Mouse (Mus musculus) forebrain, embryonic 12.5 days (tissue): ENCODE results near the gene Cenpe. TPM values are rescaled to one million over a fixed set of nuclear protein-coding genes. Genes with fewer than 3 reads are reported as not detected.
"Not testable (repeated sequence)": the region's sequence is repeated elsewhere in the genome, so short reads cannot be mapped to it uniquely, and the experiment has no call there.

ENCODE experiments used
- ATAC-seq: fragments of 200-750 bp; cut with Nextera tagmentation; 2 replicates; pipeline ENCODE4 v1.8.0; 2017; ENCODE audit warnings: moderate TSS enrichment; ENCODE audit not compliant: low FRiP score
- H3K27ac ChIP-seq: fragments of 300-500 bp; sonication (generic); 2 replicates; pipeline ENCODE4 v1.5.1; 2016; ENCODE audit warnings: mild to moderate bottlenecking
- H3K27me3 ChIP-seq: fragments of 300-500 bp; sonication (generic); 2 replicates; pipeline ENCODE4 v1.6.1; 2016; ENCODE audit warnings: mild to moderate bottlenecking
- H3K36me3 ChIP-seq: fragments of 300-500 bp; sonication (generic); replicated peaks from 2 replicates; pipeline ENCODE4 v1.6.1; 2016; ENCODE audit warnings: mild to moderate bottlenecking
- H3K4me1 ChIP-seq: fragments of 300-500 bp; sonication (generic); 2 replicates; pipeline ENCODE4 v1.6.1; 2016
- H3K4me2 ChIP-seq: fragments of 300-500 bp; sonication (generic); 2 replicates; pipeline ENCODE4 v1.6.1; 2016; ENCODE audit warnings: mild to moderate bottlenecking, moderate library complexity
- H3K4me3 ChIP-seq: fragments of 300-500 bp; sonication (generic); replicated peaks from 2 replicates; pipeline ENCODE4 v1.5.1; 2016; ENCODE audit warnings: mild to moderate bottlenecking
- H3K9ac ChIP-seq: fragments of 300-500 bp; sonication (generic); 2 replicates; pipeline ENCODE4 v1.6.1; 2016; ENCODE audit warnings: mild to moderate bottlenecking
- H3K9me3 ChIP-seq: fragments of 300-500 bp; sonication (generic); 2 replicates; pipeline ENCODE4 v1.6.1; 2016
- WGBS: fragments of 180-500 bp; shearing (Covaris S2); methylation state at CpG from one replicate; pipeline ENCODE4 v1.1.7; 2016; 5-methylcytosine and 5-hydroxymethylcytosine counted together
- polyA plus RNA-seq: library from polyadenylated mRNA; unstranded; fragments of >200 nt; fragmentation: Nextera tagmentation; extraction: Ambion mirVana; gene quantifications from 2 replicates; pipeline ENCODE4 v1.2.1, GENCODE M21; 2016

Gene Cenpe
- 43.0 and 45.3 TPM in 2 replicates for polyA plus RNA-seq

DNA sequence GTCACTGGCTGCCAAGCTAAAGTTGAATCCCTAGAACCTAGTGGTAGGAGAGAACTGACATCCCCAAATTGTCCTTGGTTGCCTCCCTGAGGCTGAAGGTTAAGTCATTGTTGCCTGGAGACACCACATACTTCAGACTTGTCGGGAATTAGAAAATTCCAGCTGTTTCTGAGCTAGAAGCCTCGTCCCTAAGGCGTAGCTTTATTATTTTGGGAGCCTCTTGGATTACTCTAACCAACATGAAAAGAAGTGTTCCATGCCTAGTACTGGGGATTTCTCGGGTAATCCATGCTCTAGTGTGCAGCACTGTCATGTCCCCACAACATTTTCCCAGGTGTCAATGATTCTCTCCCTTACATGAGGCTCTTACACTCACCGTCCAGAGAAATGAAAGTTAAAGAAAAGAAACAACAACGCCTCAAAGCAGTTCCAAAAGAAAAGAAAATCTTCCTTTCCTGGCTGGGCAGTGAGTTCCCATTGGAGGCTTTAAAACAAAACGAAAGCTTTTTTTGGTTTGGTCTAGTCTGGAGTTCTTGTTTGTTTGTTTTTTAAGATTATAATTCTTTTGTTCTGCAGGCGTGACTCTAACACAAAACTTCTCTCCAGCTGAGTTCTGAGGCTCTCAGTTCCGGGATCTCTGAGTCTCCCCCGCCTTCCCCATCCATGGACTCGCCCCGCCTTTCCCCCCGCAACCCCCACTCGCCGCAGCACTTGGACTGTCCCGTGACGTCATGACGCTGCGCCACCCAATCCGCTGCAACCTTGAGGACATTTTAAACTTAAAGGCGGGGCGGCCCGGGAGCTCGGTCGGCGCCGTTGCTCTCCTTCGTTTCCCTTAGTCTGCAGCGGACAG lies at the start of gene Cenpe:
TSS of gene Cenpe (plus strand) at position 733 of the 853 bp plus-strand sequence.
- peak; percentile 96 for ATAC-seq
- Histone ChIP-seq H3K27me3 (no peaks in the 10 kb centered on the region), H3K4me3 (peak within 1 kb of the TSS; percentile 91), H3K4me2 (peak within 1 kb of the TSS; percentile 68), H3K36me3 (peaks cover 12% of the 10 kb centered on the region), H3K27ac (0 out of 2 replicates have a peak within 1 kb of the TSS, but pooled peaks have one; percentile 2), H3K4me1 (peaks cover 21% of the 10 kb centered on the region), H3K9ac (peak within 1 kb of the TSS; percentile 77), H3K9me3 (no peaks in the 10 kb centered on the region)
- WGBS = 5% methylated on average over 29 of the region's 29 CpGs

DNA sequence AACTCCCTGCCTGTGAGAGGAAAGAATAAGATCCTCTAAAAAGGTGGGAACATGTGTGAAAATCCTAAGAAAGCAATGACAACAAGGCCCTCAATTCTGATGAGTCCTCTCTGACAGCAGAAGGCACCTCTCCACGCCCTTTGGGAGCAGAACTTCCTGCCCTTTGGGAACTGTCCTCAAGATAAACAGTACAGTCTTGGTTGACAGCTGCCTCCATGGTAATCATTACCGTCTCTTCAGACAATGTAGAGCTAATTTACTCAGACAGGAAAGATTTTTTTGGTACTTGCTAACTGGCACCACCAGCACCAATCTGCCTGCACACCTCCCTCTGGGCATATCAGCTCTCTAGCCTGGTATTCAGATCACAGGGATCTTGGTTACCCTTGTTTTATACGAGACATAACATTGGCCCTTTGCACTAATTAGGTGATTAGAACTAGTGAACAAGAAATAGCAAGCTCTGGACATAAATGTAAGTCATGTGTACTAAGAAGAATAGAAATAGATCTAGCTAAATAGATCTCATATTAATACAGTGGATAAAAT lies 40.4 kb upstream of the Cenpe start:
- WGBS = 54% methylated on average over 3 of the region's 3 CpGs
- Histone ChIP-seq H3K9me3 (no peaks in the 10 kb centered on the region), H3K36me3 (no peaks in the 10 kb centered on the region), H3K9ac (no peak overlapping the region), H3K4me1 (no peaks in the 10 kb centered on the region), H3K27ac (no peak overlapping the region), H3K4me2 (no peak overlapping the region), H3K27me3 (no peaks in the 10 kb centered on the region), H3K4me3 (no peak overlapping the region)
- ATAC-seq = no peak

DNA sequence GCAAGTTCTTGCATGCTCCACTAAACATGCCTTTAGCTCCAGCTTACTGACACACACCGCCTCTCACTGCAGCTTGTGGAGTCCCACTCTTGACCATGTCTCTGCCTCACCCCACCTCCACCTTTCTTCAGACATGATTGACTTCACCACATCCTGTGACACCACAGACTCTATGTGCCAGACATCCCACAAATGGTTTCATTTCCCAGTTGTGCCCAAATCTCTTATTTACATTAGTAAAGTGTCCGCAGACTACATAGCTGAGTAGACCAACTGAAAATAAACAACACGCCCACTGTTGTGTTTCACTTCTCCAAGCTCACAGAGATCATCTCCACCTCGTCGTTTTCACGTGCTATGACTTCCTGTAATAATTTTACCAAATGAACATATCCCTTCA lies 20.5 kb upstream of the Cenpe start:
- no peak overlapping the region for H3K4me3 ChIP-seq
- 91% methylated on average over 6 of the region's 6 CpGs for WGBS
- no peaks in the 10 kb centered on the region for H3K36me3 ChIP-seq
- H3K4me1 ChIP-seq = no peaks in the 10 kb centered on the region
- ATAC-seq = no peak
- H3K27me3 ChIP-seq = no peaks in the 10 kb centered on the region
- no peaks in the 10 kb centered on the region for H3K9me3 ChIP-seq
- H3K4me2 ChIP-seq = no peak overlapping the region
- H3K9ac ChIP-seq = no peak overlapping the region
- H3K27ac ChIP-seq = no peak overlapping the region

GRCm38 (mm10) chr3:135198051-135198450 lies 14.3 kb upstream of the Cenpe start:
- not testable (repeated sequence) for H3K9ac ChIP-seq, H3K4me1 ChIP-seq, H3K27me3 ChIP-seq, H3K9me3 ChIP-seq, H3K36me3 ChIP-seq, H3K4me2 ChIP-seq, H3K4me3 ChIP-seq, ATAC-seq, H3K27ac ChIP-seq
- 70% methylated on average over 2 of the region's 2 CpGs for WGBS

DNA sequence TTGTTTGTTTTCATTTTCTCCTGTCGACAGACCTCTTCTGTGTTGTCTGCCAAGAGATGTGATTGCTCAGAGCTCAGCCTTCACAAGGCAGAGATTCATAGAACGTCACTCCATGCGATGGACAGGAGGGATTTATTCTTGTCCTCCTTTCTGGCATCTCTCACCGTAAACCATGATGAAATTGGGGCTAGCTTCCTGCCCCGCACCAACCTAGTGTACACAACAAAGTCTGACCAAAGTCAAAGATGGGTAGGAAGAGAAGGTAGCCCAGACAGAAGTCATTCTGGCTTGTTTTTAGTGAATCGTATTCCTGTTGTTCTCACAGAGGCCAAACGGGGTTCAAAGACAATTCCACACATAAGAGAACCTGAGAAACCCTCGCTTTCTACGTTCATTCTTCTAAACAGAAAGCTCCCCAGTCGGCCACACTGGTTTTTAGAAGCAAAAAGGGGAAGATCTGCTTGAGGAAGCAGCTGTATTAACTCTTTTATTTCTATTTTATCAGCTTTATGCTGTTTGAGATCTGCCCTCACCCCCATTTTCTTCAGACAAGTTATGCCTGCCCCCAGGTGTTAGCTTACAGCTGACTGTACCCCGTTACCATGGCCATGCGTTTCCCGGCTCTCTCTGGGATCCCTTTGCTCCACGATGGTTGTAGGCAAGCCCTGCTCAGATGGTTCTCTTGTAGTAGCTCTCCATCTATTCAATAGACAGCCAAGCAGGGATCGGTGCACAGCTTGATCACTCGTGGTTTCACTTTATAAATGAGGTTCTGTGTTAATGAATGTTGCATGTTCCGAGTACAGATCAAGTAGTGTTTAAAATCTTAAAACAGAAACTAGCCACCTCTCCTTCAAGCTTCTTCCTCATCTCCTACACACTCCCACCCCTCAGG lies 11.7 kb upstream of the Cenpe start:
- Histone ChIP-seq H3K4me1 (no peaks in the 10 kb centered on the region), H3K9ac (no peak overlapping the region), H3K4me2 (no peak overlapping the region), H3K36me3 (no peaks in the 10 kb centered on the region), H3K27ac (no peak overlapping the region), H3K27me3 (no peaks in the 10 kb centered on the region), H3K4me3 (no peak overlapping the region), H3K9me3 (no peaks in the 10 kb centered on the region)
- WGBS = 89% methylated on average over 17 of the region's 17 CpGs
- no peak for ATAC-seq

GRCm38 (mm10) chr3:135206621-135207020 lies 5.7 kb upstream of the Cenpe start:
- H3K4me2 ChIP-seq = no peak overlapping the region
- H3K4me3 ChIP-seq = no peak overlapping the region
- no peak overlapping the region for H3K27ac ChIP-seq
- H3K4me1 ChIP-seq = peaks cover under 1% of the 10 kb centered on the region; the same call in 1 of the 2 replicates
- no peaks in the 10 kb centered on the region for H3K36me3 ChIP-seq
- peak; percentile 70; the same call in 1 of the 2 replicates for ATAC-seq
- H3K9ac ChIP-seq = no peak overlapping the region
- H3K27me3 ChIP-seq = no peaks in the 10 kb centered on the region
- 51% methylated on average over 4 of the region's 4 CpGs for WGBS
- H3K9me3 ChIP-seq = no peaks in the 10 kb centered on the region

- Histone ChIP-seq H3K9ac (peak overlapping the region; percentile 77), H3K4me2 (peak overlapping the region; percentile 68), H3K4me1 (peaks cover 21% of the 10 kb centered on the region), H3K9me3 (no peaks in the 10 kb centered on the region), H3K27me3 (no peaks in the 10 kb centered on the region), H3K36me3 (peaks cover 17% of the 10 kb centered on the region), H3K27ac (no peak overlapping the region), H3K4me3 (peak overlapping the region; percentile 91)
- under 1% methylated on average over 26 of the region's 26 CpGs for WGBS
- ATAC-seq = no peak
Observed at GRCm38 (mm10) chr3:135212658-135213350, 467 bp downstream of the Cenpe start.

DNA sequence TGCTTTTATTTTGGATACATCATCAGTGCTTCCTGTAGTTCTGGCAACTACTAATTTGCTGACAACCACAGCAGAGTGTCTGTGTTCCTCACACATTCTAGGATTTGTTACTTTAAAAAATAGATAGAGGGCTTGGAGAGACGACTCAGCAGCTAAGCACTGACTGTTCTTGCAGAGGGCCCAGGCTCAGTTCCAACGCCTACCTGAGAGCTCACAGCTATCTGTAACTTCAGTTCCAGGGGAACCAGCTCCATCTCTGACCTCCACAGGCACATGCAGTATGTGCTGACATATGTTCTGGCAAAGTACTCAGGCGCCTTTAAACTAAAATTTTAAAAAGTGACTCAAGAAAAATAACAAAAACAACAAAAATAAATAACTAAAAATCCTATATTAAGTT lies 19.7 kb downstream of the Cenpe start:
- Histone ChIP-seq H3K27me3 (no peaks in the 10 kb centered on the region), H3K4me2 (no peak overlapping the region), H3K9me3 (no peaks in the 10 kb centered on the region), H3K27ac (no peak overlapping the region), H3K9ac (no peak overlapping the region), H3K4me1 (no peaks in the 10 kb centered on the region), H3K4me3 (no peak overlapping the region), H3K36me3 (peaks cover 71% of the 10 kb centered on the region)
- no peak for ATAC-seq
- 80% methylated on average over 3 of the region's 3 CpGs for WGBS

GRCm38 (mm10) chr3:135232462-135232861 lies 20.1 kb downstream of the Cenpe start:
- Histone ChIP-seq H3K36me3 (peaks cover 75% of the 10 kb centered on the region), H3K27me3 (no peaks in the 10 kb centered on the region), H3K4me1 (no peaks in the 10 kb centered on the region), H3K27ac (no peak overlapping the region), H3K4me3 (no peak overlapping the region), H3K9ac (no peak overlapping the region), H3K4me2 (no peak overlapping the region), H3K9me3 (no peaks in the 10 kb centered on the region)
- ATAC-seq = no peak
- WGBS = 91% methylated on average over 3 of the region's 3 CpGs

DNA sequence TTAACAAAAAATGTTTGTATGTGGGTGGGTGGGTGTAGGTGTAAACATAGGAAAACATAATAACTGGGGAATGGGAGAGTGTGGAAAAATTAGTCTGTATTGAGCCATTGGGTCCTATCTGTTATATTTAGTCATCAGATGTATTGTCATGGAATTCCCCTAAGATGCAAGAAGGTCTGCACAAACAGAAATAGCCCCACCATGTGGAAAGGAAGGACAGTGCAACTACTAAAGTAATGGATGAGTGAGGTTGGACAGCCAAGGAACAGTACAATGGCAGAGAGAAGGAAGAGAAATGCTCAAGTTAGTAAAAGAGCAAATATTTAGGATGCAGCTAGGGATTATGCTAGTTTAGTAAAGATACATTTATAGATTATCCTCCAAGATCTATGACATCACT lies 33.4 kb downstream of the Cenpe start:
- Histone ChIP-seq H3K9ac (no peak overlapping the region), H3K27me3 (no peaks in the 10 kb centered on the region), H3K36me3 (peaks cover 92% of the 10 kb centered on the region)

GRCm38 (mm10) chr3:135246828-135247227 lies 34.5 kb downstream of the Cenpe start:
- Histone ChIP-seq H3K27ac (no peak overlapping the region), H3K4me2 (no peak overlapping the region), H3K4me1 (no peaks in the 10 kb centered on the region), H3K27me3 (no peaks in the 10 kb centered on the region), H3K36me3 (peaks cover 93% of the 10 kb centered on the region), H3K4me3 (no peak overlapping the region), H3K9me3 (no peaks in the 10 kb centered on the region), H3K9ac (no peak overlapping the region)
- ATAC-seq = no peak
- WGBS = 94% methylated on average over 6 of the region's 6 CpGs

More for the DNA sequence above, 33.4 kb downstream of the Cenpe start:
- no peak overlapping the region for H3K4me3 ChIP-seq
- peak; percentile 14; the same call in 1 of the 2 replicates for ATAC-seq
- H3K4me2 ChIP-seq = no peak overlapping the region
- H3K9me3 ChIP-seq = no peaks in the 10 kb centered on the region
- H3K27ac ChIP-seq = no peak overlapping the region
- no peaks in the 10 kb centered on the region for H3K4me1 ChIP-seq

- no peak overlapping the region for H3K9ac ChIP-seq
- peaks cover 77% of the 10 kb centered on the region for H3K36me3 ChIP-seq
- no peaks in the 10 kb centered on the region for H3K4me1 ChIP-seq
- no peaks in the 10 kb centered on the region for H3K9me3 ChIP-seq
- no peaks in the 10 kb centered on the region for H3K27me3 ChIP-seq
- H3K4me2 ChIP-seq = no peak overlapping the region
- no peak overlapping the region for H3K4me3 ChIP-seq
- peak; percentile 75 for ATAC-seq
- no peak overlapping the region for H3K27ac ChIP-seq
- 71% methylated on average over 6 of the region's 6 CpGs for WGBS
Observed at GRCm38 (mm10) chr3:135249104-135249503, 36.8 kb downstream of the Cenpe start.
